Mouse (Mus musculus) testis, adult 2 months (tissue): ENCODE measurements around the gene Spata16. TPM values are rescaled to one million over a fixed set of nuclear protein-coding genes. Genes with fewer than 3 reads are reported as not detected.

Source experiments
- H3K27ac ChIP-seq: fragments of 200-500 bp; 2 replicates; pipeline ENCODE4 v1.5.1; 2012; ENCODE audit warnings: low read depth, low read length; ENCODE audit not compliant: control insufficient read depth, insufficient read depth
- H3K27me3 ChIP-seq: fragments of 200-500 bp; 2 replicates; pipeline ENCODE4 v1.6.1; 2012; ENCODE audit warnings: mild to moderate bottlenecking, low read length, moderate library complexity; ENCODE audit not compliant: control insufficient read depth, insufficient read depth
- H3K36me3 ChIP-seq: fragments of 200-500 bp; 2 replicates; pipeline ENCODE4 v1.6.1; 2012; ENCODE audit warnings: mild to moderate bottlenecking, low read length; ENCODE audit not compliant: control insufficient read depth, insufficient read depth
- H3K4me1 ChIP-seq: fragments of 200-500 bp; 2 replicates; pipeline ENCODE4 v1.6.1; 2012; ENCODE audit warnings: low read length; ENCODE audit not compliant: control insufficient read depth, insufficient read depth
- H3K4me3 ChIP-seq: fragments of 200-500 bp; 2 replicates; pipeline ENCODE4 v1.5.1; 2012; ENCODE audit warnings: low read depth, mild to moderate bottlenecking, low read length, moderate library complexity, mixed read lengths; ENCODE audit not compliant: control insufficient read depth
- CTCF ChIP-seq: fragments of 200-500 bp; IDR thresholded peaks from 2 replicates; pipeline ENCODE4 v1.5.1; 2012; ENCODE audit warnings: low read depth, mild to moderate bottlenecking, inconsistent platforms, low read length, moderate library complexity; ENCODE audit not compliant: control insufficient read depth, insufficient read depth, insufficient replicate concordance
- POLR2A ChIP-seq: fragments of 200-500 bp; IDR thresholded peaks from 2 replicates; pipeline ENCODE4 v1.6.1; 2012; ENCODE audit warnings: low read depth, mild to moderate bottlenecking, inconsistent platforms, low read length, moderate library complexity; ENCODE audit not compliant: control insufficient read depth
- polyA plus RNA-seq: library from polyadenylated mRNA; depleted of rRNA; stranded (reverse); fragments of >200 nt; gene quantifications from 2 replicates; pipeline ENCODE4 v1.2.3, GENCODE M21; 2012

Spata16 gene
- polyA plus RNA-seq, 1 experiment: 144 TPM

DNA sequence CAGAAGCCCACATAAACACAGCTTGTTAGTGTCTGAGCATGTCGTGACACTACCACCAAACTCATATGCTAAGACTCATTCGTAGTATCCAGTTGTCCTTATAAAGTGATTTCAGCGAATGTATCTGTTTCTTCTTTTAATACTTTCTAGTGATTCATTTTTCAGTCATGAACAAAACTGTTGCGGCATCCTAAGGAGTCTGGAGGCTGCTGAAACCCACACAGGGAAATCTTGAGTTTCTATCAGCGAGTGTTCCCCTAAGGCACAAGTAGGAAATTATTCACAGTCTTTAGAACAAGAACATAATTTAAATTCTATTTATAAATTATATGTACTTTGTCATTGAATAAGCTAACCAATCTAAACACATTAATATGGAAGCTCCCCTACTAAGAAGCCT, 216.1 kb downstream of the Spata16 start:
- Histone ChIP-seq H3K27ac (no peak overlapping the region), H3K27me3 (no peaks in the 10 kb centered on the region), H3K4me1 (no peaks in the 10 kb centered on the region), H3K4me3 (no peak overlapping the region), H3K36me3 (no peaks in the 10 kb centered on the region)
- no peak for TF ChIP-seq CTCF
- no peak for TF ChIP-seq POLR2A

DNA sequence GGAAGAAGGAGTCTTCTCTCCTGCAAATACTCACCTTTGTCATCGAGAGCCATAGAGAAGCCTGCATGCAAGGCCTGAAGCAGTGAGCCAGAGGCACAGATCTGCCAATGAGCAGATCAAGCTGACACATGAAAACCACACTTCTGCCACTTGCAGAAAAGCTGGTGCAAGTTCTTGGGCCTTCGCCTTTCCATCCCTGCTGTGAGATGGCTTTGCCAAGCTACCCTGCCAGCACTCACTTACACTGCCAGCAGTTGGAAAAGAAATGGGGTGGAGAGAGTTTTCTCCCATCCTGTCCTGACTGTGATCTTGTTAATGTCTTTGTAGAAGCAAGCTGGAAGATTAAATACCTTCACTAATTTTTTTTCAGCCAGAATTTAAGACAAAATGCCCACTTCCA, 237.3 kb downstream of the Spata16 start:
- Histone ChIP-seq H3K27me3 (no peaks in the 10 kb centered on the region), H3K4me3 (no peak overlapping the region), H3K36me3 (no peaks in the 10 kb centered on the region), H3K27ac (no peak overlapping the region), H3K4me1 (peaks cover 2% of the 10 kb centered on the region; the same call in 1 of the 2 replicates)
- TF ChIP-seq CTCF (no peak), POLR2A (no peak)

DNA sequence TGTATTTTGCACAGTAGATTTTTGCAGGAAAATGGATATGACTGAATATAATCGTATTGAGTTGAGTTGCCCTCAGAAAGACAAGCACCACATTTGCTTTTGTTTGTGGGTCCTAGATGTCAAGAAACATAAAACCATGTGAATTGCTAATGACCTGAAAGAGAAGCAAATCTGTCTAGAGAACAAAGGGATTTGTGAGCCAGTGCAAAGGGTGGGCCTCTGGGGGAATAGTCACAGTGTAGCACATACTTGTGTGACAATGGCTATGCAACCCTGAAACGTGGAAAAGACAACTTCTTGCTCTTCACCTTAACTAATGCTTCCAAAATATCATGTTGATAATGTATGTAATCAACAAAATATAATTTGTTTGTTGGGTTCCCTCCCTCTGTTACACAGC, 239.9 kb downstream of the Spata16 start:
- no peaks in the 10 kb centered on the region for H3K36me3 ChIP-seq
- H3K4me1 ChIP-seq: peaks cover 2% of the 10 kb centered on the region; the same call in 1 of the 2 replicates
- no peaks in the 10 kb centered on the region for H3K27me3 ChIP-seq
- no peak overlapping the region for H3K27ac ChIP-seq
- TF ChIP-seq CTCF: no peak
- TF ChIP-seq POLR2A: no peak
- H3K4me3 ChIP-seq: no peak overlapping the region

DNA sequence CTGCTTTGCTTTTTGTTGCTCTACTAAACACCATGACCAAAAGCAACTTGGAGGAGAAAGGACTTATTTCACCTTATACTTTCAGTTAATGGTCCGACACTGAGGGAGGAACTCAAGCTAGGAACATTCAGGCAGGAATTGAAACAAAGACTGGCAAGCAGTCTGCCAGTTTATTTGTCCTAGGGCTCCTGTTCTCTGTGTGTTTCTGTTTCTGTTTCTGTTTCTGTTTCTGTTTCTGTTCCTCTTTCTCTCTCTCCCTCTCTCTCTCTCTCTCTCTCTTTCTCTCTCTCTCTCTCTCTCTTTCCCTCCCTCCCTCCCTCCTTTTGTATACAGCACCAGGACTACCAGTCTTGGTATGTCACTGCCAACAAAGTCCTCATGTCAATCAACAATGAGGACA, 279.2 kb downstream of the Spata16 start:
- TF ChIP-seq CTCF: no peak
- no peak for TF ChIP-seq POLR2A
- no peaks in the 10 kb centered on the region; the same call in 1 of the 2 replicates for H3K36me3 ChIP-seq
- no peaks in the 10 kb centered on the region for H3K27me3 ChIP-seq
- no peaks in the 10 kb centered on the region for H3K4me1 ChIP-seq
- no peak overlapping the region for H3K4me3 ChIP-seq
- no peak overlapping the region for H3K27ac ChIP-seq

DNA sequence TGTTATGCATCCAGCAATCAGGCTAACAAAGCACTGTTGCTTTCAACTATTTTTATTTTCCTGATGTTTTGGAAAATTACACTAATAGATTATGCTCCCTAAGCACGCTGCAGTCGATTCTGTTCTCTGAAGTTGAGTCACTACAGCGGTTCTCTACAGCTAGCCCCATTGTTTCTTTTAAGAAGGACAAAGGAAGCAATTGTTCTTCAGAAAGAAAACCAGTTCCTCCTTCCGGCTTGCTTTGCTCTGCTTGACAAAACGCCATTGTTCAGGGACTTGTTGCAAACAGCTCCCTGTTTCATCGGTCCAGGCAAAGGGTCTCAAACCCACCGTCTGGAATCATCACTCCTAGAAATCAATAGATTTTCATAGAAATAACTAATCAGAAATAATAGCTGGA, 283.6 kb downstream of the Spata16 start:
- H3K36me3 ChIP-seq: no peaks in the 10 kb centered on the region
- H3K4me3 ChIP-seq: no peak overlapping the region
- H3K4me1 ChIP-seq: no peaks in the 10 kb centered on the region
- no peaks in the 10 kb centered on the region for H3K27me3 ChIP-seq
- TF ChIP-seq CTCF (no peak), POLR2A (no peak)
- H3K27ac ChIP-seq: no peak overlapping the region

DNA sequence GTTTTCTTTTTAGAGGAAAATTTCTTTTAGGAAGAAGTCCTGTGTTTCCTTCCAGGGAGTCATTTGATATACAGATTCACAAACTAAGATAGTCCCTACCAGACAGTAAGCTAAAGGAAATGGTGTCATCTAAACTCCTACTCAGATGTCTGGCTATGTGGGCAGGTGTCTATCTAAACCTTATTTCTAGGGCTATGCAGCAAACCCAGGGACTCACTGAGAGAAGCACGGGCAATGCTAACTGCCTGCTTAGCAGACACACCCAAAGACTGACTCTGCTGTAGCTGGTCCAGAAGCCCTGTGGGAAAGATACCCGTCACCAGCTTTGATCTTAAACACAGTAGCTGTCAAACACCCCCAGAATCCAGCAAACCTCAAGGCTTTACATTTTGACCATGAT, 284.2 kb downstream of the Spata16 start:
- Histone ChIP-seq H3K27ac (no peak overlapping the region), H3K27me3 (no peaks in the 10 kb centered on the region), H3K4me3 (no peak overlapping the region), H3K4me1 (no peaks in the 10 kb centered on the region), H3K36me3 (no peaks in the 10 kb centered on the region)
- TF ChIP-seq POLR2A (no peak), CTCF (no peak)

DNA sequence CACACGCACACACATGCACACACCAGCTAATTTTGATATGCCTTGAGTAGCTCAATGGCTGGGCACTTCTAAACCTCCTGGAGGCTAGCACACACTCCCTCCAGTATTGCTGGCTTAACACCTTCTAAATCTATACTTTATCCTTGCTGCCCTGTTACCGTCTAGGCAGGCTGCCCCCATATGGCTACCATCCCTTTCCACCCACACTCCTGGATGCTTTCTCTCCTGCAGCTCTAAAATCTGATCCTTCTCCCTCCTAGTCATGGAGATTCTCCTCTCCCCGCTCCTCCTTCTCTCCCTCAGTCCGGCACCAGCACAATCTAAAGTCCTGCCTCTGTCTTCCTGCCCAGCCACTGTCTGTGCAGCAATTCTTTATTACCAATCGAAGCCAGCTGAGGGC, 286.0 kb downstream of the Spata16 start:
- H3K27me3 ChIP-seq: no peaks in the 10 kb centered on the region
- no peak overlapping the region for H3K4me3 ChIP-seq
- no peaks in the 10 kb centered on the region for H3K36me3 ChIP-seq
- no peak for TF ChIP-seq CTCF
- TF ChIP-seq POLR2A: no peak
- H3K27ac ChIP-seq: no peak overlapping the region
- H3K4me1 ChIP-seq: no peaks in the 10 kb centered on the region

DNA sequence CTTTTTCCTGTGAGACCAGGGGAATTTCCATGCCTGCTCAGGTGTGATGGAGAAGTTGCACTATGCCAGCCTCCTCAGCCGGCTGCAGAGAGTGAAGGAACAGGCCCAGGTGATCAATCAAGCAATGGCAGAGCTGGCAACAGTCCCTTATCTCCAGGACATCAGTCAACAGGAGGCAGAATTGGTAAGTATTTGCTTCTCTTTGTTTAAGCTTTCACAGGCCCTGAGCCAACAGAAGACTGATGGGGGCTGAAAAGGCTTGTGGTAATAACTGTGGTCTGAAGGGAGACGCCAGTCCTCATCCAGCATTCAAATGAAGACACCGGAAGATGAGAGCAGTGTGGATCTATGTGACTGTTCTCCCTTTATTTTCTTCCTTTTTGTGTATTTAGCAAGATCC, 286.8 kb downstream of the Spata16 start:
- no peak overlapping the region for H3K4me3 ChIP-seq
- no peak overlapping the region for H3K27ac ChIP-seq
- H3K36me3 ChIP-seq: no peaks in the 10 kb centered on the region
- no peaks in the 10 kb centered on the region for H3K4me1 ChIP-seq
- TF ChIP-seq CTCF (no peak), POLR2A (no peak)
- H3K27me3 ChIP-seq: no peaks in the 10 kb centered on the region
